Mouse (Mus musculus): ENCODE results near the gene Gpr146.

Gene Gpr146

GRCm38 (mm10) chr5:139358653-139359052 is 18.8 kb upstream of the Gpr146 start:
- no peak for DNase-seq (ENCODE audit: extremely low spot score)

DNA sequence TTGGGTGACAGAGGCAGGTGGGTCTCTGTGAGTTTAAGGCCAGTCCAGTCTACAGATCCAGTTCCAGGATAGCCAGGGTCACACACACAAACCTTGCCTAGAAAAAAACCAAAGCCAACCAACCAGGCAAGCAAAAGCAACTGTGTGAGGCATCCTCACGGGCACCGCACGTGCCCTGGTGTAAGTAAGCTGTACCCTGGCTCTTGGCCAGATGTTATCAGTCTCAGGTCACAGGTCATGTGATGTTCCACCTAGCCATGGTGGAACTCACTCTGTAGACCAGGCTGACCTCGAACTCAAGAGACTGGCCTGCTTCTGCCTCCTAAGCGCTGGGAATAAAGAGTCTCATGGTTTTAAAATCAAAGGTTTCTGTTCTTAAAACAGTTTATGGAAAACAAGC is 18.3 kb upstream of the Gpr146 start:
- DNase-seq (ENCODE audit: extremely low spot score), result no peak

DNA sequence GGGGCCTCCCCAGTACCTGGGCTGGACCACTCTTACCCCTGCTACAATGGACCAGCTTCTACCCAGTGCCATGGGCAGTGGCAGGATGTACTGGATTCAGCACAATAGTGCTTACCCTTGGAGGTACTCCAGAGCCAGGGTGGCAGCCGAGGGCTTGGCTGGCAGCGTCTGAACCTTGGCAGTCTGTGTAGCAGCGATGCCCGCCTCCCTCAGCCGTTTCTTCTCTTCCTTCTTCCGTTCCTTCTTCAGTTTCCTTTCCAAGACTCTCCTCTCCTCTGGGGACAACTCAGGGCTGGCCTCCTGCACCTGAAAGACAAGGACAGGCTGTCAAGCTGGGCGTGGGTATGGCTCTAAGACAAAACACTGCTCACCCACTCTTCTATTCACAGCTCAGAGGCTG is 13.6 kb upstream of the Gpr146 start:
- DNase-seq (ENCODE audit: extremely low spot score), result no peak

GRCm38 (mm10) chr5:139364260-139364910 is 13.1 kb upstream of the Gpr146 start:
- DNase-seq (ENCODE audit: extremely low spot score), result peak; percentile 85

DNA sequence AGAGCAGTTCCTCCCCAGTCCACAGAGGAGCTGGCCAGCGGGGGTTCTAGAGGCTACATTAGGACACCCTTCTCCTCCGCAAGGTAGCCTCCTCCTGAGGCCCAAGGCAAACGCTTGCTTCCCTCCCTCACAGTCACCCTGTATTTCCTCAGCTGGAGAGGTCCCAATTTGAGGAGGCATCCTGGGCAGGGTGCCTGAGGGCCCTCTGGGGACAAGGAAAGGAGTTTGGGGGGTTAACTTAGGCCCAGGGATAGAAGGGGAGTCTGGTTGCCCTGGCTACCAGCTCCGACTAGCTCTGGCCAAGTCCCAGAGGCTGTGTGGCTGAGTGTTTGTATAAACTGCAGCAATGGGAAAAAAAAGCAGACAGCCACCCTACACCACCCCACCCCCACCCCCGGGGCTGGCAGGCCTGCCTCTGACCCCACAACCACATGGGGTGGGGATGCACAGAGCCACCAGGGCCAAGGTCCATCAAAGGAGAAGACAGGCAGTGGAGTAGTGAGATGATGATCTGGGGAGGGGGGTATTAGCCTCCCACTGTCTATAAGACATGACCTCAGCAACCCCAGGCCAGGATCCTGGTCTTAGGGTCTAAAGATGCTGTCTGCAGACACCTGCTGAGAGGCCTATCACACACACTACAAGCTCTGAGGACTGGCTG is 12.5 kb upstream of the Gpr146 start:
- no peak for DNase-seq (ENCODE audit: extremely low spot score)

DNA sequence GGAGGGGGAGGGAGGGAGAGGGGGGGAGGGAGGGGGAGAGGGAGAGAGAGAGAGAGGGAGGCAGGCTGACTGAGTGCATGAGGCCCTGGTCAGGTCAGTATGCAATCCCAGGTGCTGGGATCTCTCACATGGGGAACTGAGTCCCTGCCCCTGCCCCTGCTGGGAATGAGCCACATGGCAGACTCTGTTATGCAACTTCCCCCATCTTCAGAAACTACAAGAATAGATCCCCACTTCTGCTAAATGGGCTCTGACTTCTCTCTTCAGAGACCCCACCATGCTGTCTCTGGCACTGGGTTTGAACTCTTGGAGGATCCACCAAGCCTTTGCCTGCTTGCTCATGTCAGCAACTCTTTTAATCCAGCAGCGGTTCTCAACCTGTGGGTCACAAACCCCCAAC is 11.7 kb upstream of the Gpr146 start:
- DNase-seq (ENCODE audit: extremely low spot score), result no peak

GRCm38 (mm10) chr5:139366484-139366883 is 11.0 kb upstream of the Gpr146 start:
- no peak for DNase-seq (ENCODE audit: extremely low spot score)

DNA sequence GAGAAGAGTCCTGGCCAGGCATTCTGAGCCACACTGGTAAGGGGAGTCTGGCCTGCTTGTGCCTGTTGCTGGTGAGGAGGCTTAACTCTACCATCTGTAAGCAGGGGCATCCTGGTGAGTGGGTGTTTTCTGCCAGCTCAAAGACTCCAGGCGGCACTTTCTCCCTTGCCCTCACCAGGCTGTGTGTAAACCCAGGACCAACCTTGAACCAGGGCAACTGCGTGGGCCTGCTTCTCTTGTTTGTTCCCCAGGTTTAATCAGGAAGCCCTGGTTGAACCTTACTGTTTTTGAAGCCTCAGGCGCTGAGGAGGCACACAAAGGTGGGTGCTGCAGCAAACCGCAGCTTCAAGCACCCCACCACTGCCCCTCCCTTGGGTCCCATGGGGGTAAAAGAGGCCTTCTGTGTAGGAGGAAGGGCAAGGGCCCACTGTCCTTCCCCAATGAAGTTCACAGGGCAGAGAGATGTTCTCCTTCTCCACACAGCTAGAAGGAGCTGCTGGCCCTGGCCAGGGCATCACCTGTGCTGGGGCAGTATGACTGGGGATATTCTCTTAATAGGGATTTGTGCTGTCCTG is 9.5 kb upstream of the Gpr146 start:
- no peak for DNase-seq (ENCODE audit: extremely low spot score)

DNA sequence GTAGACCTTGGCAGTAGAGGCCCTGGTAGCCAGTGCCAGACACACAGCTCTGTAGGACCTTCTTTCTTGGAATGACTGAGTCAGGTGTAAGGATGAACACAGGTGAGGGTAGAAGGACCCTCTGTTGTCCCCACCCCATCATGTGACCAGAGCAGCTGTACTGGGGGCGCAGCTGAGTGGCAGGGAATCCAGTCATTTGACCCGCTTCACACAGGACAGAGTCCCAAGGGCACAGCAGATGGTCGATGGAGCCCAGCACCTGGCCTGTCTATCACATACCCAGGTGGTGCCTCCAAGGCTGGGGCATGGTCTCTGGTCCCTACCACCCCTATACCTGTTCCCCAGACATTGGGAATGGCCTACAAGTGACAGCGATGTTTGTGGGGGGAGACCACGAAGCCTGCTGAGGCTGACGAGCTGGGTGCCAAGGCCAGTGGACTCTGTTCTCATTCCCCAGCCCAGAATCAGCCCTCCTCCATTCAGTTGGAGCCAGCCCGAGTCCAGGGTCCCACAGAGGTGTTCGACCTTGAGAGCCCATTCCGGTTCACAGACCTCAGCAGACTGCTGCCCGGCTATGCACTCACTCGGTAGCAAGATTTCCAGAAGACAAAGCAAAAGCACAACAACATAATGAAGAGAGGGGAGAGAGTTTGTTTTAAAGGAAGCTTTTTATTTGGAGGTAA is 8.7 kb upstream of the Gpr146 start:
- DNase-seq (ENCODE audit: extremely low spot score), result no peak

DNA sequence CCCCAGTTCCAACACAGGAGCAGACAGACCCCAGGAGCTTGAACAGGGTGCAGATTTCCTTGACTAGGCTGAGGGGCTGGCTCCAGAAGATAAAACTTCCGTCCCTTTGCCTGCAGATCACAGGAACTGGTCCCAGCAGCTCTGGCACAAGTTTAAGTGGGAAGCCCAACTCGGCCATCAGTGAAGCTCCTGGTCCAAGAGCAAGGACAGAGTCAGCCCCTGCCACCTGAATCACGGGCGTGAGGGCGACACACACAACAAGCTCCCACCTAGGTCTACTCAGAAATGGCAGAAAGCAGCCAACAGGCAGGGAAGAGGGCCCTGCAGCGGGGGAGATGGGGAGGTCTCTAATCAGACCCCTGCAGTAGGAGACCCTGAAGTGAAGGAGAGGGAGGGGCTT is 7.2 kb upstream of the Gpr146 start:
- DNase-seq (ENCODE audit: extremely low spot score), result no peak

DNA sequence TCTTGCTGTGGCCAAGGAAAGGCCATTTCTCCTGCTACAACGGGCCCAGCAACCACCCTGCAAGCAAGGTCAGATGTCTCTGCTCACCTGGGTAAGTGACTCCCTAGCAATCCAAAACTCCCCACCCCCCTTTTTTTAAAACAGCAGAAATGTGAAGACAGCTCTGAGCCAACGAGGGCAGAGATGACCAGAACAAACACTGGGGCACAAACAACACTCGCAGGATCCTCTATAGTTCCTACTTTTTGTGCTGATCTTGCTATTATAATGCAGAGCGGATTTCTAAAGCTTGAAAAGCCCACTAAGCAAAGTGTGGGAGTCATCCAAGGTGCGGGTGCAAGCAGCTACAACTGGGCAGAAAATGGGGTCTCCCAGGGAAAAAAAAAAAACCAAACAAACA is 6.4 kb upstream of the Gpr146 start:
- no peak for DNase-seq (ENCODE audit: extremely low spot score)

DNA sequence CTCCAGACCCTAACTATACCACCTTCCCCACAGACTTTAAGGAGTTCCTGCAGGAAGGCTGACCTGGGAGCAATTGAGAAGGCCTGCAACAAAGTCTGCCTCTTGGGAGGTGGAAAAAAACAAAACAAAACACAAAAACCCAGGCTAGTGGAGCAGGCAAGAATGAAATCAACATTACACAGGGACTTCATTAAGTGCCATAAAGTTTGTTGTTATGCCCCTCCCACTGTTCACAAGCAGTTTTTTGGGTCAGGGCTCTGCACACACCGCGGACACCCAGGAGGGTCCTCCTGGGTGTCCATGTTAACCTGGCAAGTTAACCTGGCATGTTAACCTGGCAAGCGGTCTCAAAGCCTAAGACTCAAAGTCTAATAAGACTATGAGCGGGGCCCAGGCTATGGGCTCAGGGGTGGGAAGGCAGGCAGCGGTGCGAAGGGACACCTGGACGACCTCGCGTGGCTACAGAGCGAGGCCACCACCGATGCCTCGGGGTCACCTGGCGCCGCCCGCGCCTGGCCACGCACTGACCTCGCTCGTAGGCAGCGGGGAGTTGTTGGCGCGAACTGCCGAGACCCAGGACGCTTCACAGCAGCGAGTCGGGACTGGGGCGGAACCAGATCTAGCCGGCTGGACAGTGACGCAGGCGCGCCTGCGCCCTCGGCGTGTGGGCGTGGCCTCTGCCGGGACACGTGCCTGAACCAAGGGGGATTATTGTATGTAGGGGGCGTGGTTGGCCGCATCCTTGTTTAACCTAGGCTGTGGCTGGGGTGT is 5.7 kb upstream of the Gpr146 start:
- peak; percentile 93 for DNase-seq (ENCODE audit: extremely low spot score)

DNA sequence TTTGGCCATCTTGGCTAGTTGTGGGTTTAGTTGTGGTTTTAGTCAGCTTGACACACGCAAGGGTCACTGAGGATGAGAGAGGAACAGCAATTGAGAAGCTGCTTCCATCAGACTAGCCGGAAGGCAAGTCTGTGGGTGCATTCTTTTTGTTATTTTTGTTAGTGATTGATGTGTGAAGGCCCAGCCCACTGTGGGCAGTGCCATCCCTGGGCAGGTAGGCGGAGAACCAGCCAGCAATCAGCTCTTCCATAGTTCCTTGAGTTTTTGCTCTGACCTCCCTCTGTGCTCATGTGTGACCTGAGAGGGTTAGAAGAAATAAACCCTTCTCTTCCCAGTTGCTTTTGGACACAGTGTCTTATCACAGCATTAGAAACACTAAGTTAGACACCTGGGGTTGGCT is 4.4 kb upstream of the Gpr146 start:
- no peak for DNase-seq (ENCODE audit: extremely low spot score)

DNA sequence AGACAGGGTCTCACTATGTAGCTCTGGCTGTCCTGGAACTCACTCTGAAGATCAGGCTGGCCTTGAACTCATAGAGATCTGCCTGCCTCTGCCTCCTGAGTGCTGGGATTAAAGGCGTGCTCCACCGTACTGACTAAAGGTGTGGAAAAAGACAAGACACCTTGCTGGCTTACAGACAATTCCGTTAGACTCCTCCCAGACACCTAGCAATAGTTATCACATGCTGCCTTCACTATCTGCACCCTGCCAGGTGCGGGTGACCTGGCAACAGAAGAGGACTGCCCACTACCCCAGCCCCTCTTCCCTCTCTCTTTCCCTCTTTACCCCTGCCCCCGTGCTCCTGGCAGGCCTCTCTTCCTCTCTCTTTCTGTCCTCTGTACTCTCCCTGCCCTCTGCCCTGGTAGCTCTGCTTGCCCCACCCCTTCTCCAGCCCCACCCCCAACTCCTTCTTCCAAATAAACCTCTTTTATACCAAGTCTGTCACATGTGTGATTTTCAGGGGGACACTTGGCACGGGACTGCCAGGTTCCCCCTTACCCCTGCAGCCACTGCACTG is 3.5 kb upstream of the Gpr146 start:
- no peak for DNase-seq (ENCODE audit: extremely low spot score)

- no peak for DNase-seq (ENCODE audit: extremely low spot score)
Observed at GRCm38 (mm10) chr5:139374841-139375240, 2.7 kb upstream of the Gpr146 start.

- DNase-seq (ENCODE audit: extremely low spot score), result no peak
Observed at GRCm38 (mm10) chr5:139378271-139378556, 717 bp downstream of the Gpr146 start.

DNA sequence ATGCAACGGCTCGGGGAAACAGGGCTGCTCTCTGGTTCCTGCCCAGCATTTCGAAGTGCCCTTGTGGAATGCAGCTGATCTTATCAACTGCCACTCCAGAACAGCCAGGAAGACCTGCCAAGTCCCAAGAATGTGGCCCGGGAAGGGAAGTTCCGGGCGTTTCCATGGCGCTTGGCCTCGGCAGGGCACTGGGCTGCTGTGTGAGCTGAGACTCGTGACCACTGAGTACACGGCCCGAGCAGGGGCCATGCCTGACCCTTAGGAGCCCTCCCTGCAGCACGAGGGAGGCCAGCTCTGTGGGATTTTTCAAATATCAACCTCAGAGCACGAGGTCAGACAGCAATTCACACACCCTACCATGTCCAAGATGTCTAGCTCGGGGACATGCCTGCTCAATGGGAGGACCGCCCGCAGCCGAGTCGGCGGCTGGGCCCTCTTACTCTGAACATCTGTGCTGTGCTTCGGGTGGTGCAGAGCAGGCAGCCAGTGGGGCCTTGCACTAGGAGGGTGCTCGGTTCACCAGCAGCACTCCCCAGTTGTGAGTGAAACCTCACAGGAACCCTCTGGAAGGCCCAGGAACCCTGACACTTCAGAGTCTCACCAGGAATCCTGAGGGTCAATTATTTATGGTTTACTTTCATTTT is 1.6 kb downstream of the Gpr146 start:
- peak; percentile 53 for DNase-seq (ENCODE audit: extremely low spot score)

DNA sequence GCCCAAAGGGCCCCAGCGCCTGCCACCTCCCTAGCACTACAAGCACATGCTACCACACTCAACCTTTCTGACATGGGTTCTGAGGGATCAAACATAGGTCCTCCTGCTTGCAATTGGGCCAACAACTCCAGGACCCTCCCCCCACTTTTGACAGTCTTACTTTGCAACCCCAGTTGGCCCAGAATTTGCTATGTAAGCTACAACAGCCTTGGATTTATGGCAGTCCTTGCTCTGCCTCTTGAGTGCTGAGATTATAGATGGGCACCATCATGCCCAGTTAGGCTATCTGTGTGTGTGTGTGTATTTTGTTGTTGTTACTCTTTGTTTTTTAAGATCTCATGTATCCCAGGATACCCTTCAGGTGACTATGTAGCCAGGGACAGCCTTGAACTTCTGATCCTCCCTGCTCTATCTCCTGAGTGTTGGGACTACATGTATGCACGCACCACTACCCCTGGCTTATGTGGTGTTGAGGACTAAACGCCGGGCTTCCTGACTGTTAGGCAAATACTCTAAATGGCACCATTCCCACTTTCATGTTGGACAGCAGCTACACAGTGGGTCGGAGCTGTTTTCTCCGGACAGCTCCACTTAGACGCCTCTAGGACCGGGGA is 2.4 kb downstream of the Gpr146 start:
- no peak for DNase-seq (ENCODE audit: extremely low spot score)

GRCm38 (mm10) chr5:139380385-139381248 is 3.1 kb downstream of the Gpr146 start:
- peak; percentile 85 for DNase-seq (ENCODE audit: extremely low spot score)
